Mouse (Mus musculus) forebrain, embryonic 16.5 days (tissue): ENCODE data around the gene Tmem221. TPM values are rescaled to one million over a fixed set of nuclear protein-coding genes. Genes with fewer than 3 reads are reported as not detected.
"Not testable (repeated sequence)": the region's sequence is repeated elsewhere in the genome, so short reads cannot be mapped to it uniquely, and the experiment has no call there.

Experiments
- ATAC-seq: fragments of 200-750 bp; cut with Nextera tagmentation; 2 replicates; pipeline ENCODE4 v1.8.0; 2017; ENCODE audit warnings: mild to moderate bottlenecking, moderate library complexity
- H3K27ac ChIP-seq: fragments of 300-500 bp; sonication (generic); 2 replicates; pipeline ENCODE4 v1.5.1; 2014; ENCODE audit warnings: low read length, control low read depth
- H3K27me3 ChIP-seq: fragments of 300-500 bp; sonication (generic); replicated peaks from 2 replicates; pipeline ENCODE4 v1.6.1; 2014; ENCODE audit warnings: low read length; ENCODE audit not compliant: control insufficient read depth, insufficient read depth
- H3K36me3 ChIP-seq: fragments of 300-500 bp; sonication (generic); 2 replicates; pipeline ENCODE4 v1.6.1; 2014; ENCODE audit not compliant: control insufficient read depth, insufficient read depth
- H3K4me1 ChIP-seq: fragments of 300-500 bp; sonication (generic); replicated peaks from 2 replicates; pipeline ENCODE4 v1.6.1; 2014; ENCODE audit warnings: low read length; ENCODE audit not compliant: control insufficient read depth, insufficient read depth
- H3K4me2 ChIP-seq: fragments of 300-500 bp; sonication (generic); 2 replicates; pipeline ENCODE4 v1.6.1; 2014; ENCODE audit warnings: mild to moderate bottlenecking, low read length, control low read depth
- H3K4me3 ChIP-seq: fragments of 300-500 bp; sonication (generic); replicated peaks from 2 replicates; pipeline ENCODE4 v1.5.1; 2014; ENCODE audit warnings: mild to moderate bottlenecking, low read length, control low read depth
- H3K9ac ChIP-seq: fragments of 300-500 bp; sonication (generic); replicated peaks from 2 replicates; pipeline ENCODE4 v1.6.1; 2014; ENCODE audit warnings: low read depth, low read length, control low read depth
- H3K9me3 ChIP-seq: fragments of 300-500 bp; sonication (generic); 2 replicates; pipeline ENCODE4 v1.6.1; 2016; ENCODE audit warnings: low read length; ENCODE audit not compliant: control insufficient read depth
- WGBS: fragments of 180-500 bp; shearing (Covaris S2); extraction: QIAGEN DNeasy Blood & Tissue Kit; methylation state at CpG from one replicate; pipeline ENCODE4 v1.1.7; 2014; 5-methylcytosine and 5-hydroxymethylcytosine counted together
- polyA plus RNA-seq: library from polyadenylated mRNA; unstranded; fragments of >200 nt; fragmentation: Nextera tagmentation; extraction: Ambion mirVana; gene quantifications from 2 replicates; pipeline ENCODE4 v1.2.1, GENCODE M21; 2015

Tmem221 gene
- polyA plus RNA-seq, 1 experiment from 2014 or later, result 0.16 TPM

- H3K9ac ChIP-seq, result no peak within 1 kb of the TSS
- H3K27me3 ChIP-seq, result peaks cover 20% of the 10 kb centered on the region
- no peak within 1 kb of the TSS for H3K4me2 ChIP-seq
- no peak within 1 kb of the TSS for H3K4me3 ChIP-seq
- H3K9me3 ChIP-seq, result no peaks in the 10 kb centered on the region
- no peak within 1 kb of the TSS for H3K27ac ChIP-seq
- peaks cover 7% of the 10 kb centered on the region; the same call in 1 of the 2 replicates for H3K4me1 ChIP-seq
- WGBS, result 5% methylated on average over 46 of the region's 46 CpGs
- no peak for ATAC-seq
- H3K36me3 ChIP-seq, result no peaks in the 10 kb centered on the region
Measured at GRCm38 (mm10) chr8:71525226-71526050, 33.2 kb downstream of the Tmem221 start, which contains the start of gene Ccdc194. Ccdc194 (minus strand) TSS chr8:71525711.

- WGBS, result 3% methylated on average over 17 of the region's 17 CpGs
- Histone ChIP-seq H3K27ac (no peak overlapping the region), H3K27me3 (peaks cover 22% of the 10 kb centered on the region), H3K4me2 (peak overlapping the region; percentile 22; the same call in 1 of the 2 replicates), H3K36me3 (no peaks in the 10 kb centered on the region), H3K9ac (no peak overlapping the region), H3K4me3 (no peak overlapping the region), H3K4me1 (peaks cover 7% of the 10 kb centered on the region; the same call in 1 of the 2 replicates), H3K9me3 (no peaks in the 10 kb centered on the region)
- ATAC-seq, result peak; percentile 76
Measured at GRCm38 (mm10) chr8:71521634-71522033, 37.0 kb downstream of the Tmem221 start.

GRCm38 (mm10) chr8:71519037-71519825, 39.4 kb downstream of the Tmem221 start:
- not testable (repeated sequence) for H3K36me3 ChIP-seq, H3K4me2 ChIP-seq, H3K27ac ChIP-seq, H3K4me1 ChIP-seq, H3K9ac ChIP-seq, H3K27me3 ChIP-seq, H3K4me3 ChIP-seq, H3K9me3 ChIP-seq
- 39% methylated on average over 9 of the region's 10 CpGs for WGBS
- 0 out of 2 replicates have a peak, but pooled peaks have one; percentile 39 for ATAC-seq

- Histone ChIP-seq H3K4me1 (peaks cover 3% of the 10 kb centered on the region; the same call in 1 of the 2 replicates), H3K27ac (no peak overlapping the region), H3K9me3 (no peaks in the 10 kb centered on the region), H3K27me3 (0 out of 2 replicates have a peak, but pooled peaks cover 4% of the 10 kb centered on the region), H3K4me2 (no peak overlapping the region), H3K36me3 (no peaks in the 10 kb centered on the region), H3K9ac (no peak overlapping the region), H3K4me3 (no peak overlapping the region)
- 38% methylated on average over 6 of the region's 6 CpGs for WGBS
- no peak for ATAC-seq
Measured at GRCm38 (mm10) chr8:71516786-71517185, 41.9 kb downstream of the Tmem221 start.

- 0 out of 2 replicates have a peak, but pooled peaks cover 6% of the 10 kb centered on the region for H3K27me3 ChIP-seq
Measured at GRCm38 (mm10) chr8:71515043-71515442, 43.6 kb downstream of the Tmem221 start.

GRCm38 (mm10) chr8:71513018-71513754, 45.5 kb downstream of the Tmem221 start:
- Histone ChIP-seq H3K4me2 (no peak overlapping the region), H3K9me3 (no peaks in the 10 kb centered on the region), H3K9ac (no peak overlapping the region), H3K27me3 (peaks cover 20% of the 10 kb centered on the region), H3K4me3 (no peak overlapping the region), H3K4me1 (no peaks in the 10 kb centered on the region; the same call in 1 of the 2 replicates), H3K27ac (no peak overlapping the region), H3K36me3 (no peaks in the 10 kb centered on the region)
- 77% methylated on average over 15 of the region's 15 CpGs for WGBS
- no peak for ATAC-seq

More at GRCm38 (mm10) chr8:71515043-71515442, 43.6 kb downstream of the Tmem221 start:
- Histone ChIP-seq H3K4me3 (no peak overlapping the region), H3K36me3 (no peaks in the 10 kb centered on the region), H3K27ac (no peak overlapping the region), H3K4me1 (no peaks in the 10 kb centered on the region), H3K9ac (no peak overlapping the region), H3K4me2 (no peak overlapping the region), H3K9me3 (no peaks in the 10 kb centered on the region)
- ATAC-seq, result no peak
- 79% methylated on average over 5 of the region's 5 CpGs for WGBS

GRCm38 (mm10) chr8:71511644-71512043, 47.0 kb downstream of the Tmem221 start, which contains the start of gene Plvap:
Plvap (minus strand) TSS chr8:71511752.
- Histone ChIP-seq H3K9ac (no peak within 1 kb of the TSS), H3K9me3 (no peaks in the 10 kb centered on the region), H3K36me3 (no peaks in the 10 kb centered on the region), H3K27ac (no peak within 1 kb of the TSS), H3K4me3 (no peak within 1 kb of the TSS), H3K4me1 (peaks cover 6% of the 10 kb centered on the region; the same call in 1 of the 2 replicates), H3K4me2 (no peak within 1 kb of the TSS), H3K27me3 (peaks cover 34% of the 10 kb centered on the region)
- ATAC-seq, result no peak
- 72% methylated on average over 14 of the region's 14 CpGs for WGBS

GRCm38 (mm10) chr8:71509316-71509715, 49.4 kb downstream of the Tmem221 start:
- Histone ChIP-seq H3K9ac (no peak overlapping the region), H3K9me3 (no peaks in the 10 kb centered on the region)
- WGBS, result 72% methylated on average over 2 of the region's 2 CpGs

More at GRCm38 (mm10) chr8:71509316-71509715, 49.4 kb downstream of the Tmem221 start:
- no peak overlapping the region for H3K4me3 ChIP-seq
- H3K4me1 ChIP-seq, result peaks cover 6% of the 10 kb centered on the region; the same call in 1 of the 2 replicates
- H3K36me3 ChIP-seq, result no peaks in the 10 kb centered on the region
- H3K27me3 ChIP-seq, result peaks cover 43% of the 10 kb centered on the region
- no peak overlapping the region for H3K27ac ChIP-seq
- no peak for ATAC-seq
- H3K4me2 ChIP-seq, result no peak overlapping the region
